Mouse (Mus musculus) limb, embryonic 10.5 days (tissue): ENCODE data around the gene Rpl19. TPM values are rescaled to one million over a fixed set of nuclear protein-coding genes. Genes with fewer than 3 reads are reported as not detected.
A peak's percentile ranks its signal among the peaks of the same experiment; 100 is the strongest.

Source experiments
- DNase-seq: peaks from one replicate; pipeline ENCODE4 v3.0.0-alpha.2; 2017; ENCODE audit warnings: low spot score
- H3K27ac ChIP-seq: fragments of 300-500 bp; sonication (generic); 2 replicates; pipeline ENCODE4 v1.5.1; 2016; ENCODE audit warnings: mild to moderate bottlenecking
- H3K27me3 ChIP-seq: fragments of 300-500 bp; sonication (generic); 2 replicates; pipeline ENCODE4 v1.6.1; 2016; ENCODE audit warnings: low read depth, mild to moderate bottlenecking; ENCODE audit not compliant: poor library complexity, severe bottlenecking
- H3K36me3 ChIP-seq: fragments of 300-500 bp; sonication (generic); 2 replicates; pipeline ENCODE4 v1.6.1; 2016; ENCODE audit warnings: mild to moderate bottlenecking, moderate library complexity
- H3K4me1 ChIP-seq: fragments of 300-500 bp; sonication (generic); 2 replicates; pipeline ENCODE4 v1.6.1; 2016
- H3K4me3 ChIP-seq: fragments of 300-500 bp; sonication (generic); 2 replicates; pipeline ENCODE4 v1.5.1; 2016; ENCODE audit warnings: mild to moderate bottlenecking, moderate library complexity
- H3K9me3 ChIP-seq: fragments of 300-500 bp; sonication (generic); replicated peaks from 2 replicates; pipeline ENCODE4 v1.6.1; 2016; ENCODE audit warnings: mild to moderate bottlenecking
- WGBS: fragments of 180-500 bp; shearing (Covaris S2); methylation state at CpG from one replicate; pipeline ENCODE4 v1.1.7; 2016; 5-methylcytosine and 5-hydroxymethylcytosine counted together
- polyA plus RNA-seq: library from polyadenylated mRNA; unstranded; fragments of >200 nt; fragmentation: Nextera tagmentation; extraction: Ambion mirVana; gene quantifications from 2 replicates; pipeline ENCODE4 v1.2.1, GENCODE M21; 2016

Gene Rpl19
- polyA plus RNA-seq, 1 experiment from 2014 or later, result 1,186 TPM

- WGBS, result under 1% methylated on average over 26 of the region's 26 CpGs
- Histone ChIP-seq H3K4me1 (peaks cover 33% of the 10 kb centered on the region), H3K27ac (peak overlapping the region; percentile 85), H3K9me3 (no peaks in the 10 kb centered on the region), H3K27me3 (peaks cover 47% of the 10 kb centered on the region), H3K4me3 (peak overlapping the region; percentile 94), H3K36me3 (no peaks in the 10 kb centered on the region)
- peak; percentile 89 for DNase-seq
Observed at GRCm38 (mm10) chr11:97988530-97989096, 37.9 kb upstream of the Rpl19 start.

- H3K4me1 ChIP-seq, result peaks cover 30% of the 10 kb centered on the region
- no peak overlapping the region for H3K27ac ChIP-seq
- peaks cover 53% of the 10 kb centered on the region for H3K27me3 ChIP-seq
- peak; percentile 83 for DNase-seq
- 4% methylated on average over 13 of the region's 13 CpGs for WGBS
- no peaks in the 10 kb centered on the region for H3K9me3 ChIP-seq
- H3K4me3 ChIP-seq, result peak overlapping the region; percentile 52
- H3K36me3 ChIP-seq, result no peaks in the 10 kb centered on the region
Observed at GRCm38 (mm10) chr11:97994539-97995100, 31.9 kb upstream of the Rpl19 start.

- Histone ChIP-seq H3K9me3 (no peaks in the 10 kb centered on the region), H3K27ac (peak within 1 kb of the TSS; percentile 5; the same call in 1 of the 2 replicates), H3K4me3 (peak within 1 kb of the TSS; percentile 52), H3K36me3 (no peaks in the 10 kb centered on the region), H3K4me1 (peaks cover 26% of the 10 kb centered on the region), H3K27me3 (peaks cover 54% of the 10 kb centered on the region)
- 1% methylated on average over 26 of the region's 26 CpGs for WGBS
- peak; percentile 62 for DNase-seq
Observed at GRCm38 (mm10) chr11:97995564-97996288, 30.8 kb upstream of the Rpl19 start, which contains the start of gene Arl5c. TSS of gene Arl5c (minus strand) at chr11:97996181.

GRCm38 (mm10) chr11:97996691-97997090 lies 29.8 kb upstream of the Rpl19 start:
- Histone ChIP-seq H3K27ac (no peak overlapping the region), H3K27me3 (peaks cover 63% of the 10 kb centered on the region), H3K4me3 (no peak overlapping the region), H3K4me1 (peaks cover 35% of the 10 kb centered on the region), H3K36me3 (no peaks in the 10 kb centered on the region), H3K9me3 (no peaks in the 10 kb centered on the region)
- no peak for DNase-seq
- 63% methylated on average over 1 of the region's 1 CpGs for WGBS

- Histone ChIP-seq H3K4me3 (no peak overlapping the region), H3K4me1 (peaks cover 42% of the 10 kb centered on the region), H3K27ac (no peak overlapping the region), H3K27me3 (peaks cover 71% of the 10 kb centered on the region), H3K9me3 (no peaks in the 10 kb centered on the region), H3K36me3 (no peaks in the 10 kb centered on the region)
- 83% methylated on average over 8 of the region's 8 CpGs for WGBS
- DNase-seq, result no peak
Observed at GRCm38 (mm10) chr11:97997387-97997960, 29.0 kb upstream of the Rpl19 start.

- WGBS, result 80% methylated on average over 11 of the region's 11 CpGs
- no peak for DNase-seq
- Histone ChIP-seq H3K27ac (no peak overlapping the region), H3K9me3 (no peaks in the 10 kb centered on the region), H3K27me3 (peaks cover 79% of the 10 kb centered on the region), H3K4me3 (no peak overlapping the region), H3K36me3 (no peaks in the 10 kb centered on the region), H3K4me1 (peaks cover 50% of the 10 kb centered on the region)
Observed at GRCm38 (mm10) chr11:97998074-97998793, 28.3 kb upstream of the Rpl19 start.

- H3K27ac ChIP-seq, result no peak overlapping the region
- no peak for DNase-seq
- H3K9me3 ChIP-seq, result no peaks in the 10 kb centered on the region
- peaks cover 83% of the 10 kb centered on the region for H3K27me3 ChIP-seq
- peaks cover 58% of the 10 kb centered on the region for H3K4me1 ChIP-seq
- no peak overlapping the region for H3K4me3 ChIP-seq
- 0 out of 2 replicates have a peak, but pooled peaks cover 1% of the 10 kb centered on the region for H3K36me3 ChIP-seq
- 77% methylated on average over 7 of the region's 7 CpGs for WGBS
Observed at GRCm38 (mm10) chr11:97998898-97999608, 27.5 kb upstream of the Rpl19 start.

GRCm38 (mm10) chr11:97999748-98000147 lies 26.8 kb upstream of the Rpl19 start:
- Histone ChIP-seq H3K36me3 (peaks cover 8% of the 10 kb centered on the region), H3K27me3 (peaks cover 83% of the 10 kb centered on the region), H3K4me1 (peaks cover 54% of the 10 kb centered on the region), H3K27ac (no peak overlapping the region), H3K9me3 (no peaks in the 10 kb centered on the region), H3K4me3 (no peak overlapping the region)
- WGBS, result 66% methylated on average over 5 of the region's 5 CpGs
- DNase-seq, result no peak

GRCm38 (mm10) chr11:98000378-98001140 lies 26.0 kb upstream of the Rpl19 start:
- peaks cover 16% of the 10 kb centered on the region for H3K36me3 ChIP-seq
- no peak overlapping the region for H3K4me3 ChIP-seq
- no peaks in the 10 kb centered on the region for H3K9me3 ChIP-seq
- WGBS, result 29% methylated on average over 7 of the region's 7 CpGs
- H3K4me1 ChIP-seq, result peaks cover 51% of the 10 kb centered on the region
- DNase-seq, result no peak
- no peak overlapping the region for H3K27ac ChIP-seq
- peaks cover 83% of the 10 kb centered on the region for H3K27me3 ChIP-seq

- H3K9me3 ChIP-seq, result no peaks in the 10 kb centered on the region
- 18% methylated on average over 11 of the region's 11 CpGs for WGBS
- H3K27me3 ChIP-seq, result peaks cover 84% of the 10 kb centered on the region
- DNase-seq, result no peak
- peaks cover 47% of the 10 kb centered on the region for H3K4me1 ChIP-seq
- H3K27ac ChIP-seq, result 0 out of 2 replicates have a peak overlapping the region, but pooled peaks have one; percentile 21
- 0 out of 2 replicates have a peak overlapping the region, but pooled peaks have one; percentile 39 for H3K4me3 ChIP-seq
- peaks cover 17% of the 10 kb centered on the region for H3K36me3 ChIP-seq
Observed at GRCm38 (mm10) chr11:98001351-98001824, 25.1 kb upstream of the Rpl19 start.

GRCm38 (mm10) chr11:98001986-98002385 lies 24.5 kb upstream of the Rpl19 start:
- Histone ChIP-seq H3K36me3 (peaks cover 17% of the 10 kb centered on the region), H3K27me3 (peaks cover 80% of the 10 kb centered on the region), H3K9me3 (no peaks in the 10 kb centered on the region), H3K27ac (0 out of 2 replicates have a peak overlapping the region, but pooled peaks have one; percentile 21), H3K4me3 (peak overlapping the region; percentile 39), H3K4me1 (peaks cover 47% of the 10 kb centered on the region)
- 50% methylated on average over 6 of the region's 6 CpGs for WGBS
- no peak for DNase-seq
